Mouse (Mus musculus) ovary, postnatal 14 days (tissue): ENCODE data around the gene Creld1.
A peak's percentile ranks its signal among the peaks of the same experiment; 100 is the strongest.

Experiments used
- DNase-seq: peaks from one replicate; pipeline ENCODE4 v3.0.0; 2022; ENCODE audit warnings: low spot score

Gene Creld1

GRCm38 (mm10) chr6:113469432-113469831 lies 13.7 kb upstream of the Creld1 start:
- DNase-seq = peak; percentile 72

GRCm38 (mm10) chr6:113471297-113471936 lies 11.7 kb upstream of the Creld1 start, which contains the start of gene Il17rc:
Gene Il17rc, plus strand, starts transcription at chr6:113471427.
- DNase-seq = peak; percentile 58

GRCm38 (mm10) chr6:113472061-113472460 lies 11.0 kb upstream of the Creld1 start:
- DNase-seq = no peak

- DNase-seq = no peak
These were observed 9.9 kb upstream of the Creld1 start for GRCm38 (mm10) chr6:113473246-113473645.

- no peak for DNase-seq
These were observed 9.4 kb upstream of the Creld1 start for GRCm38 (mm10) chr6:113473715-113474114.

- no peak for DNase-seq
These were observed 5.7 kb upstream of the Creld1 start for GRCm38 (mm10) chr6:113477353-113477752.

GRCm38 (mm10) chr6:113478906-113479305 lies 4.2 kb upstream of the Creld1 start:
- DNase-seq = no peak

DNA sequence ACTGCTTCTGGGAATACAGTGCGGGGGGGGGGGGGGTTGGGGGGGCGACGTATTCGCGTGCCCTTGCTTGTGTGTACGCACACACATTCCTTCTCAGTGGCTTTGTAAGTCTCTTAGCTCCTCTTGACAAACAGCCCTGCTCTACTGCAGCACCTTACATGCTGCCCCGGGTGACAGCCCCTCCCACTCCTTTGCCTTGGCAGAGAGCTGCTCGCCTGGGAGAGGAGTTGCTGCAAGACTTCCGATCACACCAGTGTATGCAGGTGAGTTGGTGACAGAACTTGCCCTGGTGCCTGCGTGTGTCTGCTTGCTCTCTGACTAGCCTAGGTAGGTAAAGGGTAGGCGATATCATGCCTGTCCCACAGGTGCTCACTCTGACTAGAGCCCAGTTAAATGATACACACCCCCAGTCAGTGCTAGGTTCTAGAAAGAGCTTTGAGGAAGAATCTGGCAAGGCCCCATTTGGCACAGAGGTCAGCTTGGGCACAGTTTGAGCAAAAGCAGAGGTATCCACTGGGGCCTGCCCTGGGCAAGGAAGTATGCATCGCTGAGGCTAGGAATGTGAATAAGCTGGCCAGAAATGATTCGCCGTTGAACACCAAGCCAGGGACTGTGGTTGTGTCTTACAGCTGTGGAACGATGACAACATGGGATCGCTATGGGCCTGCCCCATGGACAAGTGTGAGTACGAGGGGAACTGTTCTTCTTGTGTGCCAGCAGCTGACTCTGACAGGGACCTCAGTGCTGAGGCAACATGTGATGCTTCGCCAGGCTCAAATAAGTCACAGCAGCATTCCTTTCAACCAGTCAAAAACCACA lies 2.3 kb upstream of the Creld1 start:
- no peak for DNase-seq

DNA sequence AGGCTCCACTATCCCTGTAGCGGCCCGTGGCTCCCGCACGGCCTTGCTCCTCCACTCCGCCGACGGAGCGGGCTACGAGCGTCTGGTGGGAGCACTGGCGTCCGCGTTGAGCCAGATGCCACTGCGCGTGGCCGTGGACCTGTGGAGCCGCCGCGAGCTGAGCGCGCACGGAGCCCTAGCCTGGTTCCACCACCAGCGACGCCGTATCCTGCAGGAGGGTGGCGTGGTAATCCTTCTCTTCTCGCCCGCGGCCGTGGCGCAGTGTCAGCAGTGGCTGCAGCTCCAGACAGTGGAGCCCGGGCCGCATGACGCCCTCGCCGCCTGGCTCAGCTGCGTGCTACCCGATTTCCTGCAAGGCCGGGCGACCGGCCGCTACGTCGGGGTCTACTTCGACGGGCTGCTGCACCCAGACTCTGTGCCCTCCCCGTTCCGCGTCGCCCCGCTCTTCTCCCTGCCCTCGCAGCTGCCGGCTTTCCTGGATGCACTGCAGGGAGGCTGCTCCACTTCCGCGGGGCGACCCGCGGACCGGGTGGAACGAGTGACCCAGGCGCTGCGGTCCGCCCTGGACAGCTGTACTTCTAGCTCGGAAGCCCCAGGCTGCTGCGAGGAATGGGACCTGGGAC lies 509 bp upstream of the Creld1 start:
- DNase-seq = no peak

DNA sequence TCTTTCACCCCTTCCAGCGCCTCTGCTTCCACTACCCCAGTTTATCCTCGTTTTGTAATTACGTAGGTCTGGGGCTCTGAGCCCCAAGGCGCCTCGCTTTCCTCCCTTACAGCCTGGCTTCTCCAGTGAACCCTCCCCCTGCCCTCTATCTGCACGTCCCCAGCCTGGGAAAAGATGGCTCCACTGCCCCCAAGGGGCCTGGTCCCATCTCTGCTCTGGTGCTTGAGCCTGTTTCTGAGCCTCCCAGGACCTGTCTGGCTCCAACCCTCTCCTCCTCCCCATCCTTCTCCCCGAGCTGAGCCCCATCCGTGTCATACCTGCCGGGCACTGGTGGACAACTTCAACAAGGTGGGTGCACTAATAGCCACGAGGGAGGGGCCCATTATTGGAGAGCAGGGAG lies 632 bp downstream of the Creld1 start:
- no peak for DNase-seq

DNA sequence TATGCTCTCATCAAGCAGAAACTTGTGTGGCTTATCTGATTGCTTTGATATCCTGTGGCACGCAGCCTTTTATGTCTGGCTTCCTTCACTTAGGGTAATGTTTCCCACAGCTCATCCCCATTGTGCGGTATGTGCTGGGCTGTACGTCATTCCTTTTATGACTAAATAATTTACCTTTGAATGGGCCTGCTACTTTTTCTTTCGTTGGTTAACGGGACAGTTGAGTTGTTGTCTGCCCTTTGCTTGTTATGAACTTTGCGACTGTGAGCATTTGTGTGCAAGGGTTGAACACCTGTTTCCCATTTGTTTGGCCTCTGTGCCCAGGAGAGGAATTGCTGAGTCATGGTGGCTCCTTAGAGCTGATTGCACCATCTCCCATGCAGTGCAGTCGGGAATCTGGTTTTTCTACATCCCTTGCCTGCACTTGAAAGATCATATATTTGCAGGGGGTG lies 4.1 kb downstream of the Creld1 start:
- DNase-seq = no peak

DNA sequence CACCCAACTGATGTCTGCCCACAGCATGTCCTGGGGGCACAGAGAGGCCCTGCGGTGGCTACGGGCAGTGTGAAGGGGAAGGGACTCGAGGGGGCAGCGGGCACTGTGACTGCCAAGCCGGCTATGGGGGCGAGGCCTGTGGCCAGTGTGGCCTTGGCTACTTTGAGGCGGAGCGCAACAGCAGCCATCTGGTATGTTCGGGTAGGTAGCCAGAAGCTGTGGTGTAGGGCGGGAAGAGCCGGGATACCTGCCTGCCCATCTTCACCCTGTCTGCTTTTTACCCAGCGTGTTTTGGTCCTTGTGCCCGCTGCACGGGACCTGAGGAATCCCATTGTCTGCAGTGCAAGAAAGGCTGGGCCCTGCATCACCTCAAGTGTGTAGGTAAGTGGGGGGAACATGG lies 6.3 kb downstream of the Creld1 start:
- no peak for DNase-seq

- no peak for DNase-seq
These were observed 9.2 kb downstream of the Creld1 start for GRCm38 (mm10) chr6:113492101-113492864.

GRCm38 (mm10) chr6:113494258-113494788 lies 11.2 kb downstream of the Creld1 start:
- peak; percentile 77 for DNase-seq

DNA sequence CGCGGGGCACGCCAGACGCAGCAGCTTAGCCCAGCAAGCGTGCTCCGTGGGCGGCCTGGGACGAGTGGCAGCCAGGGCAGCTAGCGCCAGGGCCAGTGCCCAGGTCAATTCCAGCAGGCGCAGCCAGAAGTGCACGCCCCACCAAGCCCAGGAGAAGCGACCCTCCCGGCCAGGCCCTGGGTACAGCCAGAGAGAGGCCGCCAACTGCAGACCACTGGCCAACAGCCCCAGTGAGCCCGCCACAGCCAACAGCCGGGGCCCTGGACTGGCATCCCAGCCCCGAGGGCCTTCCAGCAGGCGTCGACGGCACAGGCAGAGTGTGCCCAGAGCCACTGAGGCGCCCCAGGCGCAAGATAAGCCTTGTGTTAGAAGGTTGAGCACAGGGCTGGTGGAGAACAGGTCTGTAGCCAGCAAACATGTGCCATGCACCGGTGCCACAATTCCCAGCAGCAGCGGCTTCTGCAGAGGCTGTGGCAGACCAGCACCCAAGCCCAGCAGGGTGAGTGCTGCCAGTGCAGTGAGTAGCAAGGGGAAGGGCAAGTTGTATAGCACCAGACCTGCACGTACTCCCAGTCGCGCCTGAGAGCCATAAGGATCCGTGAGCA lies 12.1 kb downstream of the Creld1 start:
- no peak for DNase-seq

DNA sequence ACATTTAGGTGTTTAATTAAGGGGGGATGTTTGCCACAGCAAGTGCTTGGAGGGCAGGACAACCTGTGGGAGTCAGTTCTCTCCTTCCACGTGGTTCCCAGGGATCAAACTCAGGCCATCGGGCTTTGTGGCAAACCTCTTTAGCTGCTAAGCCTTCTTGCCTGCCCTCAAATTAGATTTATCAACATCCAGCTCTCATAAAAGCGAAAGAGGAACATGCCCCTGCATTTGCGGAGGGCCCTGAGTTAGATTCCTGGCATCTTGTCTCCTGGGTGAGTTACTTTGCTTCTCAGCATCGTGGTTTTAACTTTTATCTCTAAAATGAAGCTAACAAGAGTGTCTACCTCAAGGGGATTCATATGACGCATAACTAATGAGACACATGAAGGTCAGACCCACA lies 16.2 kb downstream of the Creld1 start:
- no peak for DNase-seq

GRCm38 (mm10) chr6:113501388-113502084 lies 18.4 kb downstream of the Creld1 start, which contains the start of gene Prrt3:
Gene Prrt3, minus strand, starts transcription at chr6:113501931.
- no peak for DNase-seq

DNA sequence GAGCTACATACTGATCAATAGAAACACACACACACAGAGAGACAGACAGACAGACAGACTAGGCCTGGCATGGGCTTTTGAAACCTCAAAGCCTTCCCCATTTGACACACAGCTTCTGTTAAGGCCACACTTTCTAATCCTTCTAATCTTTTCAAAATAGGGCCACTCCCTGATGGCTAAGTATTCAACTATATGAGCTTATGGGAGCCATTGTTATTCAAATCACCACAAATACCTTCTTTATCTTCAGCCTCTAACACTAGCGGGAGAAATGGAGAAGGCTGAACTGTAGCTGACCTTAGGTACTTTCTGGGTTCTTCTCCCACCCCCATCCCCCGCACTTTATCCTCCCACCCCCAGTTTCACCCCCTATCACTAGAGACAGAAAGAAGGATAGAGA lies 19.7 kb downstream of the Creld1 start:
- no peak for DNase-seq

DNA sequence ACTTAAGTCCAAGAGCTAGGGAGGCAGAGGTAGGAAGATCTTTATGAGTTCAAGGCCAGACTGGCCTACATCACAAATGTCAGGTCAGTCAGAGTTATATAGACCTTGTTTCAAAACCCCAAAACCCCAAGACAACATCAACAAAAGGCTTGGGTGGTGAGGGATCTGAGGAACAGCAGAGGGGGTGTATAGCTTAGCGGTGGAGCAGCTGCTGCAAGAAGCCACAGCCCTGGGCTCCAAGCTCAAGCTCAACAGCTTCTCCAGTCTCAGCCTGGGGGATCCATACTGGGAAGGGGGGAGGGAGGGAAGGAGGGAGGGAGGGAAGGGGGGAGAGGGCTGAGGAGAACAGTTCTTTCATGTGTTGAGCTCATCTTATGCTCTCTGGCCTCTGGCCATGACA lies 22.6 kb downstream of the Creld1 start:
- DNase-seq = no peak

GRCm38 (mm10) chr6:113507130-113507529 lies 24.0 kb downstream of the Creld1 start:
- no peak for DNase-seq
